In genomic region chr1:36567818-36568603, GRCm38 (mm10) we compare ENCODE assay signal across 14 mouse cellular contexts. TPM values are rescaled to one million over a fixed set of nuclear protein-coding genes. Genes with fewer than 3 reads are reported as not detected.
DNase-seq lines count a peak whose midpoint lies in the region; ATAC-seq and TF ChIP-seq lines count a peak whose summit lies in the region.
"Had no signal": no experiment of that assay in that cellular context is flagged by ENCODE, and none has a peak within 500 bp of the region (broad histone marks: within the 10 kb centered on the region; RNA-seq: fewer than 3 reads in every experiment).

No protein-coding gene starts in this region.

- peaks cover 78% of the 10 kb centered on the region for H3K4me1 ChIP-seq in heart, embryonic 13.5 days
- peaks cover 16% of the 10 kb centered on the region for H3K4me1 ChIP-seq in lung, embryonic 14.5 days (ENCODE audit: insufficient read depth)
- peaks cover 22% of the 10 kb centered on the region for H3K4me1 ChIP-seq in embryonic facial prominence, embryonic 12.5 days
- H3K4me1 ChIP-seq in stomach, embryonic 14.5 days (ENCODE audit: control insufficient read depth, insufficient read depth, low read length), result peaks cover 21% of the 10 kb centered on the region
- H3K4me1 ChIP-seq: forebrain, embryonic 13.5 days had no signal

- no peaks in the 10 kb centered on the region for H3K36me3 ChIP-seq in heart, embryonic 13.5 days
- no peaks in the 10 kb centered on the region for H3K36me3 ChIP-seq in lung, embryonic 14.5 days (ENCODE audit: insufficient read depth)
- H3K36me3 ChIP-seq in embryonic facial prominence, embryonic 12.5 days, result no peaks in the 10 kb centered on the region
- H3K36me3 ChIP-seq in stomach, embryonic 14.5 days (ENCODE audit: control insufficient read depth, insufficient read depth, low read length), result no peaks in the 10 kb centered on the region

- peak overlapping the region; percentile 24; the same call in 1 of the 2 replicates for H3K9ac ChIP-seq in heart, embryonic 13.5 days
- H3K9ac ChIP-seq in lung, embryonic 14.5 days, result peak overlapping the region; percentile 21; the same call in 1 of the 2 replicates
- H3K9ac ChIP-seq in embryonic facial prominence, embryonic 12.5 days, result no peak overlapping the region
- H3K9ac ChIP-seq in stomach, embryonic 14.5 days (replicated peaks; ENCODE audit: low read depth, low read length), result no peak overlapping the region
- H3K9ac ChIP-seq: forebrain, embryonic 13.5 days had no signal

- H3K4me2 ChIP-seq in heart, embryonic 13.5 days, result no peak overlapping the region
- peak overlapping the region; percentile 32 for H3K4me2 ChIP-seq in lung, embryonic 14.5 days
- no peak overlapping the region for H3K4me2 ChIP-seq in embryonic facial prominence, embryonic 12.5 days (replicated peaks)
- H3K4me2 ChIP-seq in stomach, embryonic 14.5 days (replicated peaks; ENCODE audit: low read depth, low read length), result 0 out of 2 replicates have a peak overlapping the region, but pooled peaks have one; percentile 2
- H3K4me2 ChIP-seq: forebrain, embryonic 13.5 days had no signal

- H3K4me3 ChIP-seq in heart, embryonic 13.5 days, result no peak overlapping the region
- H3K4me3 ChIP-seq in lung, embryonic 14.5 days (ENCODE audit: low read depth, low read length), result no peak overlapping the region
- H3K4me3 ChIP-seq in embryonic facial prominence, embryonic 12.5 days, result no peak overlapping the region
- no peak overlapping the region for H3K4me3 ChIP-seq in stomach, embryonic 14.5 days (ENCODE audit: low read depth, low read length)
- H3K4me3 ChIP-seq: forebrain, embryonic 13.5 days had no signal

- no peak for DNase-seq in heart, postnatal 25 days (ENCODE audit: low spot score)
- peak; percentile 80 for DNase-seq in lung, embryonic 14.5 days
- DNase-seq in lung, postnatal 25 days (ENCODE audit: low spot score), result no peak
- DNase-seq in frontal cortex, postnatal 14 days (ENCODE audit: low spot score in 2 of 2), result no peak
- no peak for DNase-seq in thymus, postnatal 10 days (ENCODE audit: low spot score in 2 of 2)
- DNase-seq: adrenal gland, adult 8-10 months had no signal

- ATAC-seq in heart, embryonic 13.5 days (ENCODE audit: extremely low read depth, insufficient number of reproducible peaks, low FRiP score, low TSS enrichment), result no peak
- peak; percentile 24; the same call in 1 of the 2 replicates for ATAC-seq in lung, embryonic 14.5 days (ENCODE audit: insufficient read depth)
- no peak; the same call in 1 of the 2 replicates for ATAC-seq in embryonic facial prominence, embryonic 12.5 days (ENCODE audit: insufficient number of reproducible peaks, insufficient read depth, low FRiP score, low TSS enrichment)
- ATAC-seq in stomach, embryonic 14.5 days (ENCODE audit: insufficient number of reproducible peaks, insufficient read depth, low FRiP score, low read depth), result 0 out of 2 replicates have a peak, but pooled peaks have one; percentile 24
- ATAC-seq: forebrain, embryonic 13.5 days had no signal

- 39% methylated on average over 21 of the region's 21 CpGs for WGBS in heart, embryonic 13.5 days
- 36% methylated on average over 21 of the region's 21 CpGs for WGBS in lung, embryonic 14.5 days
- WGBS in embryonic facial prominence, embryonic 12.5 days, result 38% methylated on average over 21 of the region's 21 CpGs
- WGBS in stomach, embryonic 14.5 days, result 35% methylated on average over 21 of the region's 21 CpGs

- TF ChIP-seq CTCF in lung, embryonic 14.5 days (IDR thresholded peaks at IDR 0.05; ENCODE audit: low read depth), result no peak

- intact Hi-C loops in heart, postnatal 25 days (cut with DNase I), result no loop called here

- H3K27me3 ChIP-seq in heart, embryonic 13.5 days (replicated peaks), result no peaks in the 10 kb centered on the region
- H3K27me3 ChIP-seq in lung, embryonic 14.5 days (ENCODE audit: insufficient read depth, low read length), result no peaks in the 10 kb centered on the region
- no peaks in the 10 kb centered on the region for H3K27me3 ChIP-seq in embryonic facial prominence, embryonic 12.5 days
- H3K27me3 ChIP-seq in stomach, embryonic 14.5 days (ENCODE audit: control insufficient read depth, insufficient read depth, low read length), result no peaks in the 10 kb centered on the region

- no peaks in the 10 kb centered on the region for H3K9me3 ChIP-seq in heart, embryonic 13.5 days
- no peaks in the 10 kb centered on the region for H3K9me3 ChIP-seq in lung, embryonic 14.5 days (ENCODE audit: low read depth, low read length)
- H3K9me3 ChIP-seq in embryonic facial prominence, embryonic 12.5 days, result no peaks in the 10 kb centered on the region
- no peaks in the 10 kb centered on the region for H3K9me3 ChIP-seq in stomach, embryonic 14.5 days (ENCODE audit: control insufficient read depth, low read depth, low read length)
- H3K9me3 ChIP-seq: forebrain, embryonic 13.5 days had no signal

- no peak overlapping the region for H3K27ac ChIP-seq in heart, embryonic 13.5 days (replicated peaks)
- peak overlapping the region; percentile 68 for H3K27ac ChIP-seq in lung, embryonic 14.5 days (ENCODE audit: low read depth)
- peak overlapping the region; percentile 38; the same call in 1 of the 2 replicates for H3K27ac ChIP-seq in embryonic facial prominence, embryonic 12.5 days
- H3K27ac ChIP-seq in stomach, embryonic 14.5 days (ENCODE audit: low read length), result peak overlapping the region; percentile 67; the same call in 1 of the 2 replicates
- H3K27ac ChIP-seq: forebrain, embryonic 13.5 days had no signal

RNA-seq across cellular contexts. Expression of gene Sema4c, which starts 9.9 kb away (rescaled TPM):
- 10.0 and 10.2 TPM in 2 replicates for polyA plus RNA-seq in heart, embryonic 13.5 days (2015; fragmentation: Nextera tagmentation; extraction: Ambion mirVana)
- total RNA-seq in heart, postnatal 25 days (2021), result 10 to 100 TPM; 14.8 to 15.7 TPM
- polyA plus RNA-seq in lung, embryonic 14.5 days (2014; fragmentation: Nextera tagmentation; extraction: Ambion mirVana), result 2.2 and 2.7 TPM in 2 replicates
- polyA plus RNA-seq in embryonic facial prominence, embryonic 12.5 days (2016; fragmentation: Nextera tagmentation; extraction: Ambion mirVana), result 29.3 and 29.4 TPM in 2 replicates
- 4.2 and 4.3 TPM in 2 replicates for polyA plus RNA-seq in stomach, embryonic 14.5 days (2014; fragmentation: Nextera tagmentation; extraction: Ambion mirVana)

RNA-seq across cellular contexts. Expression of gene Ankrd39, which starts 20.8 kb away (rescaled TPM):
- polyA plus RNA-seq in heart, embryonic 13.5 days (2015; fragmentation: Nextera tagmentation; extraction: Ambion mirVana), result 23.6 and 27.2 TPM in 2 replicates
- total RNA-seq in heart, postnatal 25 days (2021), result 1 to 10 TPM; 5.6 to 8.1 TPM
- 18.9 and 19.9 TPM in 2 replicates for polyA plus RNA-seq in lung, embryonic 14.5 days (2014; fragmentation: Nextera tagmentation; extraction: Ambion mirVana)
- polyA plus RNA-seq in embryonic facial prominence, embryonic 12.5 days (2016; fragmentation: Nextera tagmentation; extraction: Ambion mirVana), result 20.4 and 23.9 TPM in 2 replicates
- 26.2 and 30.4 TPM in 2 replicates for polyA plus RNA-seq in stomach, embryonic 14.5 days (2014; fragmentation: Nextera tagmentation; extraction: Ambion mirVana)

RNA-seq across cellular contexts. Expression of gene Gm42417, which starts 28.8 kb away (rescaled TPM):
- polyA plus RNA-seq in heart, embryonic 13.5 days (2015; fragmentation: Nextera tagmentation; extraction: Ambion mirVana), result not detected in 2 replicates
- 100 to 1,000 TPM; 112 to 186 TPM for total RNA-seq in heart, postnatal 25 days (2021)
- polyA plus RNA-seq in lung, embryonic 14.5 days (2014; fragmentation: Nextera tagmentation; extraction: Ambion mirVana), result not detected in 2 replicates
- 0.49 TPM in 1 of 2 replicates, not detected in the other for polyA plus RNA-seq in embryonic facial prominence, embryonic 12.5 days (2016; fragmentation: Nextera tagmentation; extraction: Ambion mirVana)
- 0.39 TPM in 1 of 2 replicates, not detected in the other for polyA plus RNA-seq in stomach, embryonic 14.5 days (2014; fragmentation: Nextera tagmentation; extraction: Ambion mirVana)
- total RNA-seq: adrenal gland, adult 8-10 months; layer of hippocampus, adult 18-20 months; left cerebral cortex, postnatal 25 days; monocyte, adult 5-6 weeks had no signal
- polyA plus RNA-seq: gonadal fat pad, adult 2 months had no signal

RNA-seq across cellular contexts. Expression of gene Ankrd23, which starts 31.3 kb away (rescaled TPM):
- polyA plus RNA-seq in heart, embryonic 13.5 days (2015; fragmentation: Nextera tagmentation; extraction: Ambion mirVana), result 17.7 and 20.1 TPM in 2 replicates
- 100 to 1,000 TPM; 215 to 337 TPM for total RNA-seq in heart, postnatal 25 days (2021)
- 11.6 and 11.7 TPM in 2 replicates for polyA plus RNA-seq in lung, embryonic 14.5 days (2014; fragmentation: Nextera tagmentation; extraction: Ambion mirVana)
- polyA plus RNA-seq in embryonic facial prominence, embryonic 12.5 days (2016; fragmentation: Nextera tagmentation; extraction: Ambion mirVana), result 19.2 and 24.0 TPM in 2 replicates
- 16.8 and 19.4 TPM in 2 replicates for polyA plus RNA-seq in stomach, embryonic 14.5 days (2014; fragmentation: Nextera tagmentation; extraction: Ambion mirVana)

RNA-seq across cellular contexts. Expression of gene Cnnm3, which starts 56.3 kb away (rescaled TPM):
- polyA plus RNA-seq in heart, embryonic 13.5 days (2015; fragmentation: Nextera tagmentation; extraction: Ambion mirVana), result 2.0 and 2.4 TPM in 2 replicates
- total RNA-seq in heart, postnatal 25 days (2021), result 10 to 100 TPM; 14.7 to 15.7 TPM
- 5.4 and 5.9 TPM in 2 replicates for polyA plus RNA-seq in lung, embryonic 14.5 days (2014; fragmentation: Nextera tagmentation; extraction: Ambion mirVana)
- 4.3 and 5.6 TPM in 2 replicates for polyA plus RNA-seq in embryonic facial prominence, embryonic 12.5 days (2016; fragmentation: Nextera tagmentation; extraction: Ambion mirVana)
- polyA plus RNA-seq in stomach, embryonic 14.5 days (2014; fragmentation: Nextera tagmentation; extraction: Ambion mirVana), result 6.2 and 8.4 TPM in 2 replicates

Comparison
In these comparisons a context has a peak if more than half of its experiments do, and no peak if none do; other contexts are left out.
1. ATAC-seq: peak in lung, embryonic 14.5 days (single experiment) and stomach, embryonic 14.5 days (single experiment); none in heart, embryonic 13.5 days (single experiment) and embryonic facial prominence, embryonic 12.5 days (single experiment).
2. H3K4me2 ChIP-seq: peak in lung, embryonic 14.5 days (single experiment) and stomach, embryonic 14.5 days (single experiment); none in heart, embryonic 13.5 days (single experiment) and embryonic facial prominence, embryonic 12.5 days (single experiment).
3. H3K9ac ChIP-seq: peak in heart, embryonic 13.5 days (single experiment) and lung, embryonic 14.5 days (single experiment); none in embryonic facial prominence, embryonic 12.5 days (single experiment) and stomach, embryonic 14.5 days (single experiment).